Mouse (Mus musculus): ENCODE data around the gene Lck. TPM values are rescaled to one million over a fixed set of nuclear protein-coding genes. Genes with fewer than 3 reads are reported as not detected.
A peak's percentile ranks its signal among the peaks of the same experiment; 100 is the strongest.

Lck gene
- polyA plus RNA-seq, 1 experiment from 2014 or later = 2.5 TPM

DNA sequence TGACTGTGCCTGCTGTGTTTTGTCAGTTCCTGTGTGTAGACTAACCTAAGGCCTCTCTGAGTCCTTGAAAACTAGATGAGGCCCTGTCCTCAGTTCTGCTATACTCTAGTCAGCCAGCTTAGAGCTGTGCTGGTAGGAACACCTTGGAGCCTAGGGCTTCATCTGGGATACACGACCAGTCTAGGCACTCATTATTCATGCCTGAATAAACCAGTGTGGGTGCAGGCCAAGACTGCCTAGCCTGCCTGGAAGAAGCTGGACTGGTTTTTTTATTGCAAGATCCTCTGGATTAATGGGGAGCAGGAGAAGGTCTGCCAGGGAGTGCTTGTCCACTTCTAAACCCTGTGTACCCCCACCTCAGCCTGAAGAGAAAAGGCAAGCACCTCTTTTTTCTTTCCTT, 13.5 kb upstream of the Lck start:
- Histone ChIP-seq H3K27me3 (replicated peaks; ENCODE audit: insufficient read depth, low read length) (no peaks in the 10 kb centered on the region), H3K4me3 (ENCODE audit: low read depth, low read length) (no peak overlapping the region), H3K9me3 (ENCODE audit: low read length) (no peaks in the 10 kb centered on the region), H3K36me3 (ENCODE audit: insufficient read depth, low read length) (peaks cover 9% of the 10 kb centered on the region), H3K9ac (replicated peaks; ENCODE audit: low read depth) (no peak overlapping the region), H3K4me2 (replicated peaks; ENCODE audit: low read depth, low read length) (no peak overlapping the region), H3K27ac (ENCODE audit: low read length) (no peak overlapping the region), H3K4me1 (ENCODE audit: insufficient read depth, low read depth, low read length) (peaks cover 6% of the 10 kb centered on the region; the same call in 1 of the 2 replicates)
- no peak for TF ChIP-seq CTCF (IDR thresholded peaks at IDR 0.05)
- TF ChIP-seq EP300 (IDR thresholded peaks at IDR 0.05) = no peak
- WGBS = 38% methylated on average over 1 of the region's 1 CpGs
- ATAC-seq (no peak), DNase-seq (ENCODE audit: low spot score) (no peak)

DNA sequence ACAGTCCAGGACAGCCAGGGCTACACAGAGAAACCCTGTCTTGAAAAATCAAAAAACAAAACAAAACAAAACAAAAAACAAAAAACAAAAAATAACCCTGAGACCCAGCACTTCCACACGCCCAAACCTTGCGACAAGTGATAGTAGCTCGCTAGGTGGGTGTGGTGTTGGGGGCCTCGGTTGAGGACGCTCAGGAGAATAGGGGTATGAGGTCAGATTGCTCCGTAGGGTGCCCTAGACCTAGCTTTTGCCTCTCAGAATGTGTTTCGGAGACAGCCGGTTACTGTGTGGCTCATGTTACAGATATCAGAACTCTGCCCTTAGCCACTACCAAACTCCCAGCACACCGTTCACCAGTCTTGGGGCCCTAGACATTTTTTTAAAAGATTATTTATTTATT, 12.3 kb upstream of the Lck start:
- DNase-seq (ENCODE audit: low spot score) (no peak), ATAC-seq (no peak)
- peaks cover 6% of the 10 kb centered on the region; the same call in 1 of the 2 replicates for H3K4me1 ChIP-seq (ENCODE audit: insufficient read depth, low read depth, low read length)
- TF ChIP-seq EP300 (IDR thresholded peaks at IDR 0.05) (no peak), CTCF (IDR thresholded peaks at IDR 0.05) (no peak)
- H3K4me3 ChIP-seq (ENCODE audit: low read depth, low read length) = no peak overlapping the region
- no peaks in the 10 kb centered on the region for H3K9me3 ChIP-seq (ENCODE audit: low read length)
- H3K4me2 ChIP-seq (replicated peaks; ENCODE audit: low read depth, low read length) = peak overlapping the region; percentile 69; the same call in 1 of the 2 replicates
- H3K9ac ChIP-seq (replicated peaks; ENCODE audit: low read depth) = no peak overlapping the region
- no peaks in the 10 kb centered on the region for H3K27me3 ChIP-seq (replicated peaks; ENCODE audit: insufficient read depth, low read length)
- H3K27ac ChIP-seq (ENCODE audit: low read length) = no peak overlapping the region
- no peaks in the 10 kb centered on the region for H3K36me3 ChIP-seq (ENCODE audit: insufficient read depth, low read length)
- WGBS = 76% methylated on average over 9 of the region's 9 CpGs

- Histone ChIP-seq H3K36me3 (ENCODE audit: insufficient read depth, low read length) (no peaks in the 10 kb centered on the region), H3K9ac (replicated peaks; ENCODE audit: low read depth) (peak overlapping the region; percentile 36), H3K9me3 (ENCODE audit: low read length) (no peaks in the 10 kb centered on the region), H3K27me3 (replicated peaks; ENCODE audit: insufficient read depth, low read length) (no peaks in the 10 kb centered on the region), H3K27ac (ENCODE audit: low read length) (peak overlapping the region; percentile 82; the same call in 1 of the 2 replicates), H3K4me3 (ENCODE audit: low read depth, low read length) (peak overlapping the region; percentile 45), H3K4me1 (ENCODE audit: insufficient read depth, low read depth, low read length) (peaks cover 6% of the 10 kb centered on the region; the same call in 1 of the 2 replicates), H3K4me2 (replicated peaks; ENCODE audit: low read depth, low read length) (peak overlapping the region; percentile 69)
- TF ChIP-seq EP300 (IDR thresholded peaks at IDR 0.05) = no peak
- peak; percentile 77 for TF ChIP-seq CTCF (IDR thresholded peaks at IDR 0.05)
- WGBS = 2% methylated on average over 36 of the region's 36 CpGs
- DNase-seq (ENCODE audit: low spot score) (peak; percentile 88), ATAC-seq (peak; percentile 89)
Measured at GRCm38 (mm10) chr4:129584884-129585608, 11.6 kb upstream of the Lck start.

DNA sequence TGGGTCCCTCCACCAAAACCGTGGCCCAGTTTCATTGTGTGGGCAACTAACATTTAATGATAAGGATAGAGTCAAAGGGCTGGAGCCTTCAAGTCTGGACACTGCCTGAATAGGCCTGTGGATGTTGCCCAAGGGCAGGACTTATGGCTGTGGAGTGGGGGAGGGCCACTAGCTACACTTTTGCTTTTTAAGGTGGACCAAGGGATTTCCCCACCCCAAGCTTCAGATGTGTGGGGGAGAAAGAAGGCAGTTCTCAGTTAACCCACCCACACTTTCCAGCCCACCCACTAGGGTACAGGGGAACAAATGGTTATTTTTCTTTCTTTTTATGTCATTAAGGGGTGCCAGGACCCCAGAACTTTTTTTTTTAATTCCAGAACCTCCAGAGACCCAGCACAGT, 10.9 kb upstream of the Lck start:
- DNase-seq (ENCODE audit: low spot score) (peak; percentile 36), ATAC-seq (peak; percentile 38)
- Histone ChIP-seq H3K9ac (replicated peaks; ENCODE audit: low read depth) (peak overlapping the region; percentile 36), H3K4me1 (ENCODE audit: insufficient read depth, low read depth, low read length) (peaks cover 6% of the 10 kb centered on the region; the same call in 1 of the 2 replicates), H3K27ac (ENCODE audit: low read length) (peak overlapping the region; percentile 82; the same call in 1 of the 2 replicates), H3K27me3 (replicated peaks; ENCODE audit: insufficient read depth, low read length) (no peaks in the 10 kb centered on the region), H3K4me3 (ENCODE audit: low read depth, low read length) (peak overlapping the region; percentile 45; the same call in 1 of the 2 replicates), H3K4me2 (replicated peaks; ENCODE audit: low read depth, low read length) (peak overlapping the region; percentile 69), H3K9me3 (ENCODE audit: low read length) (no peaks in the 10 kb centered on the region), H3K36me3 (ENCODE audit: insufficient read depth, low read length) (no peaks in the 10 kb centered on the region)
- 83% methylated on average over 1 of the region's 1 CpGs for WGBS
- TF ChIP-seq EP300 (IDR thresholded peaks at IDR 0.05) = no peak
- TF ChIP-seq CTCF (IDR thresholded peaks at IDR 0.05) = no peak

GRCm38 (mm10) chr4:129582251-129582650, 8.8 kb upstream of the Lck start:
- H3K36me3 ChIP-seq (ENCODE audit: insufficient read depth, low read length) = no peaks in the 10 kb centered on the region
- H3K9ac ChIP-seq (replicated peaks; ENCODE audit: low read depth) = no peak overlapping the region
- H3K4me3 ChIP-seq (ENCODE audit: low read depth, low read length) = no peak overlapping the region
- ATAC-seq (no peak), DNase-seq (ENCODE audit: low spot score) (no peak)
- no peak overlapping the region for H3K4me2 ChIP-seq (replicated peaks; ENCODE audit: low read depth, low read length)
- no peak for TF ChIP-seq EP300 (IDR thresholded peaks at IDR 0.05)
- no peak for TF ChIP-seq CTCF (IDR thresholded peaks at IDR 0.05)
- no peak overlapping the region for H3K27ac ChIP-seq (ENCODE audit: low read length)
- no peaks in the 10 kb centered on the region for H3K27me3 ChIP-seq (replicated peaks; ENCODE audit: insufficient read depth, low read length)
- 86% methylated on average over 1 of the region's 1 CpGs for WGBS
- H3K4me1 ChIP-seq (ENCODE audit: insufficient read depth, low read depth, low read length) = peaks cover 6% of the 10 kb centered on the region; the same call in 1 of the 2 replicates
- H3K9me3 ChIP-seq (ENCODE audit: low read length) = no peaks in the 10 kb centered on the region

- Histone ChIP-seq H3K27ac (ENCODE audit: low read length) (no peak overlapping the region), H3K36me3 (ENCODE audit: insufficient read depth, low read length) (no peaks in the 10 kb centered on the region), H3K9ac (replicated peaks; ENCODE audit: low read depth) (no peak overlapping the region), H3K4me3 (ENCODE audit: low read depth, low read length) (no peak overlapping the region), H3K27me3 (replicated peaks; ENCODE audit: insufficient read depth, low read length) (no peaks in the 10 kb centered on the region), H3K4me2 (replicated peaks; ENCODE audit: low read depth, low read length) (no peak overlapping the region), H3K4me1 (ENCODE audit: insufficient read depth, low read depth, low read length) (peaks cover 6% of the 10 kb centered on the region; the same call in 1 of the 2 replicates), H3K9me3 (ENCODE audit: low read length) (no peaks in the 10 kb centered on the region)
- ATAC-seq = no peak
- WGBS = 45% methylated on average over 7 of the region's 7 CpGs
- DNase-seq (ENCODE audit: low spot score) = no peak
- TF ChIP-seq CTCF (IDR thresholded peaks at IDR 0.05) = no peak
- no peak for TF ChIP-seq EP300 (IDR thresholded peaks at IDR 0.05)
Measured at GRCm38 (mm10) chr4:129580347-129580746, 6.9 kb upstream of the Lck start.

Measured in lung, postnatal 0 days (tissue).